Mouse (Mus musculus): ENCODE results near the gene Cdh11. TPM values are rescaled to one million over a fixed set of nuclear protein-coding genes. Genes with fewer than 3 reads are reported as not detected.

The Cdh11 gene
- polyA plus RNA-seq, 1 experiment from 2014 or later: 194 TPM

DNA sequence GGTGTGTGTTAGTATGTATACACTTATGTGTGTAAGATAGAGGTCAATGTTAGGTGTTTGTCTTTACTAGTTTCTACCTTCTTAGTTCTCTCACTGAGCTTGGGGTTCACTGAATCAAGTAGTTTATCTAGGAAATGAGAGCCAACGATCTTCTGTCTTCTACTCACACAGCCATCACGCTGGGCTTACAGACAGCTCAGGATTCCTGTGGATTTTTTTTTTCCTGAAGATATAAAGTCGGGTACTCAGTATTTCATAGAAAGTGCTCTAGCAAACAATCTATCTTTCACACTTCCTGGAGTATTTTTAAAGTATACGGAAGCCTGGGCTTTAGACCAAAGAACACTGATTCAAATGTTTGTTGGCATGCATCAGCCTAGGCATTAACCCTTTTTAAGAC is 184.1 kb downstream of the Cdh11 start:
- Histone ChIP-seq H3K4me3 (no peak overlapping the region), H3K4me2 (no peak overlapping the region)
- WGBS: 71% methylated on average over 4 of the region's 4 CpGs

DNA sequence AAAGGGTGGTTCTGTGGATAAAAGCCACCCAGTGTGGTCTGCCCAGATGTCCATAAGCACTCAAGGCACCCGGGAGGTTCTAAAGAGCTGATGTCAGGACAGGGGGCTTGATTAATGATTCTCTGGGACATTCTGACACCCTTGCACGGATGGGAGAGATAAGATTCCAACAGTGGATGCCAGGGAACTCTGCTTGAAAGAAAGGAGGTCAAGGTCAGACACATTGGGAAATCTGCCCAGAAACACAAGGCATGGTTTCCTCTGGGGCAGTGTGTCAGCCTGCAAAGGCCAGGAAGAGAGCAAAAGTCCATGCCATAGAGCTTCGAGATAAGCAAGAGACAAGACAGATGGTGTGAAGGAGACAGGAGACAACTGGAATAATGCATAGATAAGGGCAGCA is 188.9 kb downstream of the Cdh11 start:
- ATAC-seq (ENCODE audit: insufficient number of reproducible peaks, insufficient read depth, low FRiP score, low TSS enrichment, low read depth): no peak
- Histone ChIP-seq H3K36me3 (no peaks in the 10 kb centered on the region), H3K9ac (no peak overlapping the region), H3K4me3 (no peak overlapping the region), H3K27ac (no peak overlapping the region), H3K4me2 (no peak overlapping the region), H3K4me1 (no peaks in the 10 kb centered on the region), H3K27me3 (no peaks in the 10 kb centered on the region), H3K9me3 (no peaks in the 10 kb centered on the region)
- 66% methylated on average over 3 of the region's 3 CpGs for WGBS

More for the DNA sequence above, 184.1 kb downstream of the Cdh11 start:
- Histone ChIP-seq H3K9ac (no peak overlapping the region), H3K27ac (no peak overlapping the region), H3K36me3 (no peaks in the 10 kb centered on the region), H3K4me1 (no peaks in the 10 kb centered on the region), H3K9me3 (no peaks in the 10 kb centered on the region), H3K27me3 (no peaks in the 10 kb centered on the region)
- no peak for ATAC-seq (ENCODE audit: insufficient number of reproducible peaks, insufficient read depth, low FRiP score, low TSS enrichment, low read depth)

DNA sequence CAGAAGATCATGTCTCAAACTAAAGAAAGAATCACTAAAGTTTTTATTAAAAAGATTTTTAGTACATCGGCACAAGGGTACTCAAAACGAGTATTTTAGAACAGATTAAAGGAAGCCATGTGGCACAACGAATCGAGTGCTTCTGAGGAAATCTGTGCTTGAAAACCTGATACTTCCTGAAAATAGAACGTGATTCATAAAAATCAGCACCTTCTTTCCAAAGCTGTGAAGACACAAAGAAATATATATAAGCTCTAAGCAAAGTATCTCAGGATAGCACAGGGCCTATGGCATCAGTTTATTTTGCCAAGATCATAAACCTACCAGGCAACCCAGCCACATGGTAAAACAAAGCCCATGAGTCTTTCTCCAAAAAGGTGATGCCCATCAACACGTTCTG is 191.5 kb downstream of the Cdh11 start:
- Histone ChIP-seq H3K4me1 (no peaks in the 10 kb centered on the region), H3K27me3 (no peaks in the 10 kb centered on the region), H3K4me2 (no peak overlapping the region), H3K9ac (no peak overlapping the region), H3K9me3 (no peaks in the 10 kb centered on the region), H3K36me3 (no peaks in the 10 kb centered on the region), H3K27ac (no peak overlapping the region), H3K4me3 (no peak overlapping the region)
- WGBS: 81% methylated on average over 6 of the region's 6 CpGs
- ATAC-seq (ENCODE audit: insufficient number of reproducible peaks, insufficient read depth, low FRiP score, low TSS enrichment, low read depth): no peak

Small RNA genes within 50 kb of the gene (microRNA-seq; reads per million reads assigned to microRNA genes)
- not detected for gene Gm26301
